Mouse (Mus musculus) ES-E14 (cell line): ENCODE data around the gene Kl. TPM values are rescaled to one million over a fixed set of nuclear protein-coding genes. Genes with fewer than 3 reads are reported as not detected.

Source experiments
- DNase-seq: peaks from one replicate; pipeline ENCODE4 v3.0.0-alpha.2; 2013; ENCODE audit warnings: low read depth, low spot score
- H3K27ac ChIP-seq: 2 replicates; pipeline ENCODE4 v1.5.1; 2012; ENCODE audit warnings: low read depth, mild to moderate bottlenecking, low read length, moderate library complexity, mixed read lengths; ENCODE audit not compliant: poor library complexity, insufficient read depth, severe bottlenecking
- H3K36me3 ChIP-seq: 2 replicates; pipeline ENCODE4 v1.6.1; 2012; ENCODE audit warnings: mild to moderate bottlenecking, low read length, moderate library complexity, mixed read lengths; ENCODE audit not compliant: control insufficient read depth, poor library complexity, insufficient read depth, severe bottlenecking
- H3K4me1 ChIP-seq, 2 experiments: fragments of 150-350 bp in 1 of 2; sonication (generic) in 1 of 2; 2 replicates each; pipeline ENCODE4 v1.6.1; 2012; ENCODE audit warnings: low read length in 2 of 2, mild to moderate bottlenecking in 1 of 2, mixed read lengths in 1 of 2; ENCODE audit not compliant: control insufficient read depth in 2 of 2, insufficient read depth in 2 of 2, poor library complexity in 1 of 2
- H3K4me3 ChIP-seq, 2 experiments: fragments of 150-350 bp in 1 of 2; sonication (generic) in 1 of 2; 2 replicates each; pipeline ENCODE4 v1.5.1; 2012; ENCODE audit warnings: low read length in 2 of 2, low read depth in 1 of 2, mild to moderate bottlenecking in 1 of 2, mixed read lengths in 1 of 2; ENCODE audit not compliant: insufficient read depth in 1 of 2, poor library complexity in 1 of 2, severe bottlenecking in 1 of 2
- H3K9ac ChIP-seq: 2 replicates; pipeline ENCODE4 v1.6.1; 2012; ENCODE audit warnings: low read depth, mild to moderate bottlenecking, low read length, mixed read lengths; ENCODE audit not compliant: poor library complexity, insufficient read depth, severe bottlenecking
- H3K9me3 ChIP-seq: fragments of 150-350 bp; sonication (generic); 2 replicates; pipeline ENCODE4 v1.6.1; 2012; ENCODE audit warnings: low read depth, mild to moderate bottlenecking, low read length; ENCODE audit not compliant: control insufficient read depth, insufficient read depth
- CHD2 ChIP-seq: IDR thresholded peaks from 2 replicates; pipeline ENCODE4 v1.6.1; 2014; ENCODE audit warnings: mild to moderate bottlenecking, low read depth, low read length, inconsistent platforms
- HCFC1 ChIP-seq: IDR thresholded peaks from 2 replicates; pipeline ENCODE4 v1.6.1; 2012; ENCODE audit warnings: low read length, inconsistent platforms, borderline replicate concordance; ENCODE audit not compliant: insufficient read depth
- MAFK ChIP-seq: IDR thresholded peaks from 2 replicates; pipeline ENCODE4 v1.6.1; 2014; ENCODE audit warnings: mild to moderate bottlenecking, low read depth, low read length, inconsistent platforms; ENCODE audit not compliant: insufficient read depth
- ZC3H11A ChIP-seq: IDR thresholded peaks from 2 replicates; pipeline ENCODE4 v1.6.1; 2012; ENCODE audit warnings: low read depth, mild to moderate bottlenecking, inconsistent platforms, low read length, borderline replicate concordance
- ZNF384 ChIP-seq: IDR thresholded peaks from 2 replicates; pipeline ENCODE4 v1.6.1; 2012; ENCODE audit warnings: low read depth, low read length, inconsistent platforms
- in situ Hi-C, 2 experiments: fragments of 600-800 bp; cut with MboI; formaldehyde crosslinking; loops; one replicate each; pipeline ENCODE4 v1.15.1; 2025; ENCODE audit warnings: low sequenced_read_pairs in 2 of 2, inconsistent platforms in 1 of 2; ENCODE audit not compliant: unreplicated experiment in 2 of 2
- total RNA-seq: library from RNA; depleted of rRNA; stranded (reverse); fragments of 300-350 nt; gene quantifications from 2 replicates; pipeline ENCODE4 v1.2.3, GENCODE M21; 2012

The Kl gene
- total RNA-seq, 1 experiment = 0.09 TPM

GRCm38 (mm10) chr5:151002051-151002450, 49.6 kb downstream of the Kl start:
- in situ Hi-C loops = no loop called here
- no peak overlapping the region for H3K4me3 ChIP-seq
- no peaks in the 10 kb centered on the region for H3K36me3 ChIP-seq
- no peaks in the 10 kb centered on the region for H3K4me1 ChIP-seq
- no peak for DNase-seq
- H3K27ac ChIP-seq = no peak overlapping the region
- TF ChIP-seq ZC3H11A = no peak
- TF ChIP-seq ZNF384 = no peak
- TF ChIP-seq HCFC1 = no peak
- no peak for TF ChIP-seq CHD2
- no peak for TF ChIP-seq MAFK
- no peak overlapping the region for H3K9ac ChIP-seq
- H3K9me3 ChIP-seq = no peaks in the 10 kb centered on the region

DNA sequence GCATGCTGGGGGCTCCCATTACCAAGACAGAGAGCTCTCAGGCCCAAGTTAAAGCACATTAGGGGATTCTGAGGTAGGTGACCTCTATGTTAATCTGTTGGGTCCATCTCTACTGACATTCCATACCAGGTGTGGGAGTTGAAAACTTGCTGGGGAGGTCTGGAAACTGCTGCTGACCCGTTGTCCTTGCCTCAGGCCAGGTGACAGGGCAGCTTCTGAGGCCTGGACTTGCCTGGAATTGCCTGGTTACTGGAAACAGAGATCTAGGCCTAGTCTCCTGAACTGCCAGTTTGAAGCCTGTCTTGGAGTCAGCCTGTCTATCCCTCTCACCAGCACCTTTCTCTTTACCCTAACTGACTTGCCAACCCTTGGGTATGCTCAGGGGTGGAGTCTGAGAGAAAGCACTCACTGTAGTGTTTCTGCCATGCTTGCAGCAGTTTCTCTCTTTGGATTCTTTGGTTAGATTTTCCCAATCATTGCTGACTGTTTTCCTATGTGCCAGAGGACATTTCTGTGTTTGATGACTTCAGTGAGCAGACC, 51.9 kb downstream of the Kl start:
- Histone ChIP-seq H3K27ac (no peak overlapping the region), H3K36me3 (no peaks in the 10 kb centered on the region), H3K9ac (no peak overlapping the region), H3K4me3 (no peak overlapping the region), H3K4me1 (no peaks in the 10 kb centered on the region), H3K9me3 (no peaks in the 10 kb centered on the region)
- in situ Hi-C loops = no loop called here
- TF ChIP-seq ZNF384 = no peak
- no peak for TF ChIP-seq ZC3H11A
- no peak for TF ChIP-seq MAFK
- TF ChIP-seq CHD2 = no peak
- no peak for TF ChIP-seq HCFC1
- no peak for DNase-seq

- Histone ChIP-seq H3K9me3 (no peaks in the 10 kb centered on the region), H3K36me3 (no peaks in the 10 kb centered on the region), H3K4me3 (no peak overlapping the region), H3K27ac (no peak overlapping the region), H3K9ac (no peak overlapping the region), H3K4me1 (peaks cover 1 to 4% of the 10 kb centered on the region in 2 experiments; a peak in 1 of 4 replicates)
- TF ChIP-seq ZC3H11A (no peak), CHD2 (no peak), ZNF384 (no peak), MAFK (no peak), HCFC1 (no peak)
- in situ Hi-C loops = no loop called here
- no peak for DNase-seq
These were observed 66.0 kb downstream of the Kl start for GRCm38 (mm10) chr5:151018450-151018849.

DNA sequence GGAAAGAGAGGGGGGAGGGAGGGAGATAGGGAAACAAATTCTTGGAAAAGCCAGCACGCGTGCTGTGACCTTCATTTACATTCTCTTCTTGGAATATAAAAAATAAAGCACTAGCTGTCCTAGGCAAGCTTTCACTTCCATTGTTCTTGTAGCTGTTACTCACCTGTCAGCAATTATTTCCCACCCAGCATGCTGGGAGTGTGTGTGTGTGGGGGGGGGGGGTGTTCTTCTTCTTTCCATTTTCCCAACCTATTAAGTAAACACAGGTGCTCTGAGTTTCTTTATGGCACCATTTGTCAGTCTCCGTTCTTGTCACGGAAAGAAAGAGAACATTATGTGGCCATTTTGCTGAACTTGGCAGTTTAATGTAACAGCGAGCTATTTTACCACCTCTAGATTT, 66.6 kb downstream of the Kl start:
- no peaks in the 10 kb centered on the region for H3K36me3 ChIP-seq
- in situ Hi-C loops = no loop called here
- TF ChIP-seq HCFC1 = no peak
- no peak for TF ChIP-seq MAFK
- TF ChIP-seq ZNF384 = no peak
- TF ChIP-seq CHD2 = no peak
- TF ChIP-seq ZC3H11A = no peak
- H3K9me3 ChIP-seq = no peaks in the 10 kb centered on the region
- no peak for DNase-seq
- no peak overlapping the region for H3K9ac ChIP-seq
- H3K4me1 ChIP-seq = peaks cover 1 to 6% of the 10 kb centered on the region in 2 experiments; a peak in 2 of 4 replicates
- no peak overlapping the region for H3K4me3 ChIP-seq
- H3K27ac ChIP-seq = no peak overlapping the region

GRCm38 (mm10) chr5:151020031-151020820, 67.8 kb downstream of the Kl start:
- Histone ChIP-seq H3K4me1 (peaks cover 1 to 6% of the 10 kb centered on the region in 2 experiments; a peak in 2 of 4 replicates), H3K9ac (no peak overlapping the region), H3K27ac (no peak overlapping the region), H3K4me3 (no peak overlapping the region), H3K36me3 (no peaks in the 10 kb centered on the region), H3K9me3 (no peaks in the 10 kb centered on the region)
- no peak for DNase-seq
- TF ChIP-seq ZNF384 (no peak), HCFC1 (no peak), MAFK (no peak), ZC3H11A (no peak), CHD2 (no peak)
- in situ Hi-C loops = no loop called here
